Mouse (Mus musculus): Measurements from ENCODE around the gene Kremen1.

DNA sequence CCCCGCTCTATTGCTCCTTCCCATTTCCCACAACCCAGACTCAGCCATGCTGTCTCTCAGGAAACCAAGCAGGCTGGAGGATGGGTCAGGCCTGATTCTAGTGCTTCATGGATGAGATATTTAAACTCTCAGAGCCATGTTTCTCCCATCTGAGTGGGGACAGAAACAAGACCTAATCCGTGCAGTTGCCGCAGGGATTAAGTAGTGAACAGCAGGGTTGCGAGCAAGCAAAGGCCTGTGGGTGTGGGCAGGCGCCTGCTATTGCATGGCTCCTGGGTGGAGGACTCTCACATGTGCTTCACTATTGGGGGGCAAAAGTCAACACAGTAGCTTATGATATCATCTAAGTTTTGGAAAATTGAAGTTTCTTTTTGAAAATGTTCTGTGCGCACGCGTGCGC, 76.5 kb downstream of the Kremen1 start:
- TF ChIP-seq MXI1 (IDR thresholded peaks at IDR 0.05; ENCODE audit: low read depth, low read length) (no peak), CTCF (IDR thresholded peaks at IDR 0.05 in 2 of 3, conservative IDR thresholded peaks at IDR 0.05 in 1 of 3; ENCODE audit: control insufficient read depth in 1 of 3, insufficient read depth in 1 of 3, low read depth in 2 of 3, low read length in 3 of 3, poor library complexity in 1 of 3, severe bottlenecking in 1 of 3) (no peak), USF1 (IDR thresholded peaks at IDR 0.05; ENCODE audit: low read depth, low read length) (no peak), ZC3H11A (IDR thresholded peaks at IDR 0.05; ENCODE audit: low read depth, low read length) (no peak), MAX (IDR thresholded peaks at IDR 0.05; ENCODE audit: low read length) (no peak), MAFK (IDR thresholded peaks at IDR 0.05; ENCODE audit: borderline replicate concordance, low read depth, low read length) (no peak), HCFC1 (IDR thresholded peaks at IDR 0.05; ENCODE audit: low read depth, low read length) (no peak), ZNF384 (IDR thresholded peaks at IDR 0.05; ENCODE audit: low read depth, low read length) (no peak), POLR2A (IDR thresholded peaks at IDR 0.05; ENCODE audit: control insufficient read depth in 1 of 2, insufficient read depth in 1 of 2, low read depth in 1 of 2, low read length in 2 of 2, poor library complexity in 1 of 2) (no peak)
